Mouse (Mus musculus): ENCODE measurements around the gene Bmp6.
A peak's percentile ranks its signal among the peaks of the same experiment; 100 is the strongest.

The Bmp6 gene

GRCm38 (mm10) chr13:38529576-38529975 lies 184.7 kb downstream of the Bmp6 start:
- TF ChIP-seq GATA4 (IDR thresholded peaks at IDR 0.05; ENCODE audit: insufficient replicate concordance, low read length): no peak

GRCm38 (mm10) chr13:38531498-38531897 lies 186.6 kb downstream of the Bmp6 start:
- no peak for TF ChIP-seq GATA4 (IDR thresholded peaks at IDR 0.05; ENCODE audit: insufficient replicate concordance, low read length)

GRCm38 (mm10) chr13:38533461-38533860 lies 188.6 kb downstream of the Bmp6 start:
- TF ChIP-seq GATA4 (IDR thresholded peaks at IDR 0.05; ENCODE audit: insufficient replicate concordance, low read length): no peak

GRCm38 (mm10) chr13:38534016-38534415 lies 189.1 kb downstream of the Bmp6 start:
- no peak for TF ChIP-seq GATA4 (IDR thresholded peaks at IDR 0.05; ENCODE audit: insufficient replicate concordance, low read length)

GRCm38 (mm10) chr13:38534731-38535130 lies 189.8 kb downstream of the Bmp6 start:
- peak; percentile 16; the same call in 1 of the 2 replicates for TF ChIP-seq GATA4 (IDR thresholded peaks at IDR 0.05; ENCODE audit: insufficient replicate concordance, low read length)

GRCm38 (mm10) chr13:38537521-38537920 lies 192.6 kb downstream of the Bmp6 start:
- no peak for TF ChIP-seq GATA4 (IDR thresholded peaks at IDR 0.05; ENCODE audit: insufficient replicate concordance, low read length)

- TF ChIP-seq GATA4 (IDR thresholded peaks at IDR 0.05; ENCODE audit: insufficient replicate concordance, low read length): no peak
Observed at GRCm38 (mm10) chr13:38539192-38539900, 194.4 kb downstream of the Bmp6 start.

GRCm38 (mm10) chr13:38543455-38544125 lies 198.7 kb downstream of the Bmp6 start:
- no peak for TF ChIP-seq GATA4 (IDR thresholded peaks at IDR 0.05; ENCODE audit: insufficient replicate concordance, low read length)

- no peak for TF ChIP-seq GATA4 (IDR thresholded peaks at IDR 0.05; ENCODE audit: insufficient replicate concordance, low read length)
Observed at GRCm38 (mm10) chr13:38544769-38545445, 200.0 kb downstream of the Bmp6 start.

GRCm38 (mm10) chr13:38545460-38545859 lies 200.6 kb downstream of the Bmp6 start:
- TF ChIP-seq GATA4 (IDR thresholded peaks at IDR 0.05; ENCODE audit: insufficient replicate concordance, low read length): no peak

- no peak for TF ChIP-seq GATA4 (IDR thresholded peaks at IDR 0.05; ENCODE audit: insufficient replicate concordance, low read length)
Observed at GRCm38 (mm10) chr13:38546754-38547153, 201.8 kb downstream of the Bmp6 start.

- TF ChIP-seq GATA4 (IDR thresholded peaks at IDR 0.05; ENCODE audit: insufficient replicate concordance, low read length): no peak
Observed at GRCm38 (mm10) chr13:38547717-38548116, 202.8 kb downstream of the Bmp6 start.

GRCm38 (mm10) chr13:38548681-38549080 lies 203.8 kb downstream of the Bmp6 start:
- TF ChIP-seq GATA4 (IDR thresholded peaks at IDR 0.05; ENCODE audit: insufficient replicate concordance, low read length): no peak

Measured in liver, adult (tissue).